Mouse (Mus musculus) cerebellum, adult (tissue): ENCODE measurements around the gene Etfbkmt.
A peak's percentile ranks its signal among the peaks of the same experiment; 100 is the strongest.
"Not testable (repeated sequence)": the region's sequence is repeated elsewhere in the genome, so short reads cannot be mapped to it uniquely, and the experiment has no call there.

ENCODE experiments used
- ATAC-seq: cut with Nextera tagmentation; 2 replicates; pipeline ENCODE4 v1.9.2; 2017; ENCODE audit warnings: mild to moderate bottlenecking, moderate library complexity, mixed read lengths; ENCODE audit not compliant: insufficient number of reproducible peaks, low FRiP score, low TSS enrichment

Etfbkmt gene

DNA sequence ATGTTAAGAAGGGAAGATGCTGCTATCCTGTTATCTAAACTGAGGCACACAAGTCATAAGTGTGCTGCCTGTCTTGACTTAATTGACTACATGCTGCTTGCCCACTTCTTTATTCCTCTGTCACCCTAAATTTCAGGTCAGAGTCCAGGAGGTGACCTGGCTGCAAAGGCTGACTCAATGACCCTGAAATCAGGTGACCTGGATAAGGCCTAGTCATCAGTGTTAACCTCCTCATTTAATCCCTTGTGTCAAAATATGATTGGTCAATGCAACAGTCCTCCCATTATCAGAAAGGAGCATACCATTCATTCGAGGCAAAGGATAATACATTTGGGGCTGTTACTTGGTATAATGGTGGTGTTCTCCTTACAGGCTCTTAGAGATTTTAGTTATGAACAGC, at the start of gene Etfbkmt:
Etfbkmt (plus strand) TSS at position 379 of the 400 bp plus-strand sequence.
- no peak for ATAC-seq

DNA sequence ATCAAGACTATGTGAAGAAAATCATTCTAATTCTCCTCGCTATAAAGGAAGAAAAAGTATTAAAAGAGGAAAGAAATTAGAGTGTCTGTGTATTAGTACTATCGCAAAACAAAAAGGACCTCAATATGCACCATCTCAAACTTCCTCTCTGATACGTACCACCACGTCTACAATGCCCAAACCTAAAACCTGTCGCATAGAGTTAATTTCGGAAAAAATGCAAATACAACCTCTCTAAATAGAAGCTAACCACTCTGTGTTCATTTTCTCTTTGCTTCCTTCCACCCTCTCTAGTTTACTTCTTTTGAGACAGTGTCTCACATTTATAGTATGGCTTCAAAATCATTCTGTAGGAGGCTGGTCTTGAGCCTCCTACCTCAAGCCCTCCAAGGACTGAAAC, 47.2 kb upstream of the Etfbkmt start:
- no peak for ATAC-seq

DNA sequence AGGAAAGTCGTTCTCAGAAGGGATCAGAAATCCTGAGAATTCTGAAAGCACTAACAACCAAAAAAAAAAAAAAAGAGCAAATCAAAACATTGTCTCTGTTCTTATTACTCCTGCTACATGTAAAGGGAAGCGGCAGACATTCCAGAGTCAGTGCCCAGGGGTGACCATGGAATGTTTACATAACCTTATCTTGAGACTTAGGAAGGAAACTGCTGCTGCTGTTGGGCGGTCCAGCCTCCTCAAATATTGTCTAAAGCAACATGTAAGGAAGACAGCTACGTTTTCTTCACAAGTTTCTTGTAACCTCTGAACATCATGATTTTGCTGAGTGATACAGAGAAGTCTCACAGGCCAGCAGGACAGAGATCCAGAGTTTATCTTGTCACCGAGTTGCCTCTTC, 46.2 kb upstream of the Etfbkmt start:
- no peak for ATAC-seq

DNA sequence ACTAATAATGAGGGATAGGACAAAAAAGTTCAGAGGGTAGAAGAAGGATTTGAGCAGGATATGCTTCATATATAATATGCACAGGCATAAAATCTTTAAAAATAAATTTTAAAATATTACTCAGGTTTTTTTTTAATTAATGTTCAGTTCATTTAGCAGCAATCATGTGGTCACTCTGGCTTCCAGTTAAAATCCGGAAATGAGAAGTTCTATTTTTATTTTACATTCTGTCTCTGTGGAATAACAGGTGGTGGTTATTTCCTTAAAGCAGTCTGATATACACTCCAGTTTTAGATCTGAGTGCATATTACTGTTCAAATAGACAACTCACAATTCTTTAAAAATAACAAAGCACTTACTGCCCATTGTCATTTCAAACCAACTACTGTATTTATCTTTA, 45.1 kb upstream of the Etfbkmt start:
- no peak for ATAC-seq

DNA sequence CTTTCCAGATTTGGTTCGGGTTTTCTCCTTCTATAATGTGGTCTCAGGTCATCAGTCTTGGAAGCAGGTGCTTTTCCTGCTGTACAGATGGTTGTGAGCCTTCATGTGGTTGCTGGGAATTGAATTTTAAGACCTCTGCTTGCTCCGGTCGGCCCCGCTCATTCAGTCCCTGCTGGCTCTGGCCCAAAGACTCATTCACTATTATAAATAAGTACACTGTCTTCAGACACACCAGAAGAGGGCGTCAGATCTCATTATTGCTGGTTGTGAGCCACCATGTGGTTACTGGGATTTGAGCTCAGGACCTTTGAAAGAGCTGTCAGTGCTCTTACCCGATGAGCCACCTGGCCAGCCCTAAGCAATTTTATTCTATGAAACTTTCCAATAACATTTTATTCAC, 44.3 kb upstream of the Etfbkmt start:
- ATAC-seq = no peak

DNA sequence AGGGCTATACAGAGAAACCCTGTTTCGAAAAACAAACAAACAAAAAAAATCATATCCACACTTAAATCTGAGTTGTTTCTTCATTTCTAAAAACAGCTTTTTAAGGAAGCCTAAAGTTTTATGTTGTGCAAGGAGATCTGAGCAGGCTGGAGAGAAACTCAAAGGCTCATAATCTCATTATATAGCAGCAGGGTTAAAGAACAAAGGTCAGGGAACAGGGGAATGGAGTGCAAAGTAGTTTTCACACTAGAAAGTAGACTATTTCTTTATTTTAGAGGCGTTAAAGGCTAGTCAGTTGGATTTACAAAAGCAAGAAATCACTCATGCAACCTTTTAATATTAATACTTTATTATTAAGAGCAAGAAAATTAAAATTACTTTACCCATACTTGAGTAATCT, 43.4 kb upstream of the Etfbkmt start:
- no peak for ATAC-seq

DNA sequence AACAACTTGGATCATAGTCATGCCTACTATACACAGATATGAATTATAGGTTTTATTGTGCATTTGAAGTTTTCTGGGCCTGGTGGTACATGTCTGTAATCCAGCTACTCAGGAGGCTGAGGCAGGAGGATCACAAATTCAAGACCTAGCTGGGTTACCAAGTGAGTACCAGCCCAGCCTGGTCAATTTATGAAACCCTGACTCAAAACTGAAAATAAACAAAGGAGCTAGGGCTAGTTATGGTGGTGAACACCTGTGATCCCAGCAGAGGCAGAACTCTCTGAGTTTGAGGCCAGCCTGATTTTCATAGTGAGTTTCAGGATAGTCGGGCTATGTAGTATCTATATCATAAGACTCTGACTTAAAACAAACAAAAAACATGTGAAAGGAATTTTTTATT, 42.4 kb upstream of the Etfbkmt start:
- no peak for ATAC-seq

DNA sequence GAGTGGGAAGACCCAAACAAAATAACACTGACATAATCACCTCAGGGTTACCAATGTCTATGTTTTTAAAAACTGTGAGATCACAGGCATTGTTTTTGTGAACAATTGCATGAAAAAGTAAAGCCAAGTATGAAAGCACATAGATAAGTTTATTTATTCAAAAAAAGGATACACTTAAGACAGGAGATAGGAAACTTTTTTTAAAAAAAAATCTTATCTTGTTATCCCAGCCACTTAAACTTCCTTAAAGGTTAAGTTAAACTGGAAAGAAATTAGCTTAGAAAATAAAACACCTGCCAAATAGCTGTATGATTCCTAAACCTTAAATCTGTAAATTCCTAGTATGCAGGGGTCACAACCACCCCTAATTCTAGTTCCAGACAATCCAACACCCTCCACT, 40.7 kb upstream of the Etfbkmt start:
- no peak for ATAC-seq

DNA sequence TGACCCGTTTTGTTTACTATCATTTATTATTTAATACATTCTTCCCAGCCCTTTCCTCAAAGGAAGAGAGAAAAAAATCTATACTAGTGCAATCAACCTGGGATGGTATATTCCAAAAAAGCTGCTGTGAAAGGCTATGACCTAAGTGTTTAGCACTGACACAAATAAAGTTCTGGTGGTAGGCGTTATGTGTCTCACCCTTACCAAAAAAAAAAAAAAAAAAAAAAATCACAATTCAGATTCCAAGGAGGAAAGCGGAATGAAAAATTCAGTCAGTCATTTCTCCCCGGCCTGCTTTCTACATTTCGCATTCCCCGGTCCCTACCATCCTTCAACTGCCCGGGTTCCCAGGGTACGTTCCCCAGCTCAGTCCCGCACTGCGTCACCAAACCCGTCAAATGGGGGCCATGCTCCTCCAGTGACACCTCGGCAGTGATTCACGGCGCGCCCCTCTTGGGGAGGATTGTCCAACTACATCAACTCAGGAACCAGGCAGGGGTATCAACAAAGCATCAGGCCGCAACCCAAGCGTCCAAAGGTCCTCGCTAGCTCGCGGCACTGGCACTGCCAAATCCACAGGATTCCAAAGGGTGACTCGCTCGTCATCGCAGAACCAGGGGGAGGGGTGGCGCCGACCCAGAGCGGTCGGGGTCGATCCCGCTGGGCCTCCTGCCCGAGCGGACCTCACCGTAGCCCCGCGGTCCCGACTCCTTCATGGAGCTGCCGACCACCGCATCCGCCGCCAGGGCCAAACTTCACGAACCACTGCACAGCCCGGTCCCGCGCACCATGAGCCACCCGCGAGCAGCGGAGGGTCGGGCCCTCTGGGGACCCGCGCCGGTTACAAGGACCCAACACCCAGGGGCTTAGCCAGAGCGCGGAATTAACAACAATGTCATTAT, 39.2 kb upstream of the Etfbkmt start:
- peak; percentile 66 for ATAC-seq

DNA sequence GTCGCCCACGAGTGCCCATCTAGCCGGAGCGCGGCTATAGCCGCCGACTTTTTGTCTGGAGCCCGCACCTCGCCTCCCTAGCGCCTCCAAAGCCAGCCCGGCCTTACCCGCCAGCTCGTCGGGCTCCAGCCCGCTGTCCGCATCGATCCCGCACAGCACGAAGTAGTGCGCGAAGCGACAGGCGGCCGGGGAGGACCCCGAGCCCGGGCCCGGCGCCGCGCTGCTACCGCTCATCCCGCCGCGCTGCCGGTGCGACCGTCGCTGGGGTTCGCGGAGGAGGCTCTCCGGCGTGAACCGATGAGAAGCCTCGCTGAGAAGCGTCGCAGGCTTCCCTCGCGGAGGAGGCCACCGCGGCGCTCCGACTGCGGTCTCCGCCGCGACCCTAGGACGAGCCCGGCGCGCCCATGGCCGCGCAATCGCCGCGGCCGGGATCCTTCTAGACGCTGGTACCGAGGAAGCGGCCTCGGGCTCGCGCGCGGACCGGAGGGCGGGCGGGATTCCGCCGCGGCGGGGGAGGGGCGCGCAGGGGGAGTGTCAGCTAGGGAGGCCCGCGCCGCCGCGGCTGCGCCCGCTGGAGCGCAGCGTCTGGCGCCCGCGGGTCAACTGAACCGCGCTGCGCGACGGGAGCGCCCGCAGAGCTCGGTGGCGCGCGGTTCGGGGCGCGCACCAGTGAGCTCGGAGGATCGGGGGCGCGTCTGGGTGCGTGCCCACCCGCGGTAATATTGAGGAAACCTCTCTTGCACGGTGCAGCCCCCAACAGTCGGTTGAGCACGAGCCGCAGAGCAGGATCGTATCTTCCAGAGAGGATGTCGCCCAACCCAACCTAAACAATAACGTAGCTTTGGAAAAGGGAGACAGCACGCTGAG, 38.3 kb upstream of the Etfbkmt start, which contains the start of gene Dennd5b:
Dennd5b (minus strand) TSS at position 605 of the 867 bp plus-strand sequence.
- ATAC-seq = peak; percentile 87

DNA sequence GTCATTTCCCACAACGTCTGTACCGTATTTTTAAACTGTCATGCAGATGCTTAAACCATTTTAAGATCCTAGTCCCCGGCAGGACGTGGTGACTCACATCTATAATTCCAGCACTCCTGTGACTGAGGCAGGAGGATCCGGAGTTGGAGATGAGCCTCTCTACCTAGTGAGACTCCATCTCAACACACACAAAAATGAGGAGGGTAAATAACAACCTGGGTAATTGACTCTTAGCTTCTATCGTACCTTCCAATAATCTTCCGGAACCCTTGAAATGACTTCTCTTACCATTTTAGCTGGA, 37.8 kb upstream of the Etfbkmt start:
- ATAC-seq = no peak; the same call in 1 of the 2 replicates

DNA sequence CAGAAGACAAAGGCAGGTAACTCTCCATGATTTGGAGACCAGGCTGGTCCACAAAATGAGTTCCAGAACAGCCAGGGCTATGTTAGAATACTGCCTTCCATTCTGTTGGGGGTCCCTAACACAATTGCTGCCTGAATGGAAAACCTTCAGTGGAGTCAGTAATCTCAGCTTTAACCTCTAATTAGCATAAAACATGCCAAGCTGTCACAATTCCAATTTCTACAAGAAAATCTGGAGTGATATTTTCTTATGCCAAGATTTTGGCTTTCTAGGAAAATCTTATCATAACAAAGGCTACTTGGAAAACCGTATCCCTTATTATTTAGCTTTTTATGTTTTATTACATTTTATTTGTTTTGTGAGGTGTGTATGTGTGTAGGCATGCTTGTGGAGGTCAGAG, 36.2 kb upstream of the Etfbkmt start:
- no peak for ATAC-seq

DNA sequence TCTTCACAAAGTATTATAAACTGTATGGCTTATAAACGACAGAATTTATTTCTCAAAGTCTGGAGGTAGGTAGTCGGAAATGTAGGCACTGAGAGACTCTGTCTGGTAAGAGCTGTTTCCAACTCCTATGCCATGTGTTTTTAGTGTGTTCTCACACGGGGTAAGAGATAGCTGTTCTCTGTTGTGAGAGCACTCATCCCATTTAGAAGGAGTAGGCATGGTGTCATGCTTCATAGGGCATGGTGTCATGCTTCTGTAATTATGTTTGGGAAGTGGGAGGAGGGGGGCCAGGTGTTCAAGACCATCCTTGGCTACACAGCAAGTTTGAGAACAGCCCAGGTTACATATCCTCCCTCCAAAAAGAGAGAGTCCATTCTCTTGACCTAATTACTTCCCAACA, 32.0 kb upstream of the Etfbkmt start:
- ATAC-seq = no peak

DNA sequence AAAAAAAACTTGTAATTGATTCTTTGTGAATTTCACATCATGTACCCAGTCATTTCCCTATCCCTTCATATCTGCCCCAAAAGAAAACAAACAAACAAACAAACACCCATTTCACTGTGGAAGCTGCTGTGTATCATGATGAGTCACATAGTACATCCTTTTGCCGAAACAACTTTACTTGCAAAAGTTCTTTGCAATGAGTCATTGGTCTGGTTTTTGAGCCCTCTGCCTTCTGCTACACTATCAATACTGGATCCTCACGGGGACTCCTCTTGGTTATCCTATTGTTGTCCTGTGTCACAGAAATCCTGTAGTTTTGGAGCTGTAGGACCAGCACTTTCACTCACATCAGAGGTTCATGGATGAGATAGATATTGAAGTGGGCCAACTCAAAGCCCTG, 30.7 kb upstream of the Etfbkmt start:
- ATAC-seq = no peak

DNA sequence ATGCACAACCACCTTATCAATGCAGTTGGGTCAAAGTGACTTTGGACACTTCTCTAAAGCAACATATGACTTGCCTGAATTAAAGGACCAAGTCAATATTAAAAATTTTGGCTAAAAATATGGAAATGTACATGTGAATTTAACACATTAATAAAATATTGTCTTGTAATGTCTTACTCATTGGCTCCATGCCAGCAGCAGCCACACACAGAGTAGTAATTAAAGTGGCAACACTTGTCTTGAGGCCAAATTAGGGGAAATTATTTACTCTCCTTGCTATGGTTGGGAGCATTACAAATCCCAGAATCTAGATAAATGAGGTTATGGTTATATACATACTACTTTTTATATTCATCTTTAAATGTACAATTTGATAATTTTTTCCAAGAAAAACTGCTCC, 22.7 kb upstream of the Etfbkmt start:
- no peak for ATAC-seq

DNA sequence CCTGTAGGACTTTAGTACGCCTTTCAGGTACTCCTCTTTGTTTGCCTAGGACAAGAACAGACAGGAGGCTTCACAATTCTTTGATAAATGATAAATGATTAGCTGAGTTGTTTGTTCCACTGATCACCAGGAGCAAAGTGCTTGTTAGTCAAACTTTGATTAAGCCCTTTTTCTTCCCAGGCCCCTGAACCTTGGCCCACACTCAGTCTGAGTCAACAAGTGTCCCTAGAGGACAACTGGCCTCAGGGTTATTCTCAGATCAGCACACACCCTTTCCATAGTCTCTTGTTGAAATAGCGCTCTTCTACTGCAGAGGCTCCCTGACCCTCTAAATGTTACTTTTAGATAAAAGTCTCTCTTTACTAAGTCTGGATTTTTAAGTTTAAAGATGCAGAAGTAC, 20.7 kb upstream of the Etfbkmt start:
- ATAC-seq = no peak

DNA sequence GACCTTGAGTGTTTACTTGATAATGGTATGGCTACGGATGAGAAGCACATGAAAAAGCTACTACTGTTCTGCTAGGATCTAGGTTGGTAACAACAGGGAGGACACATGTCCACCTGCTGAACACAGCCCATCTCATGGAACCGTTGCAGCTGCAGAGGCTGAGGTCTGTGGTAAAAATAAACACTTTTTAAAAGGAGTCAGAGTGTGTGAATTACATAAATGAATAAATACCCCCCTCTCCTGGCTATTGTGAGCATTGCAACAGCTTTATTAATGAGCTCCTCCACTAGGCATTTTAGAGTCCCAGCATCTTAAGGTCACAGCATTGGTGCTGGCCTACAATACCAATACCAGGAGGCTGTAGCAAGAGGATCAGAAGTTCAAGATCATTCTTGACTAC, 19.8 kb upstream of the Etfbkmt start:
- ATAC-seq = peak; percentile 85

DNA sequence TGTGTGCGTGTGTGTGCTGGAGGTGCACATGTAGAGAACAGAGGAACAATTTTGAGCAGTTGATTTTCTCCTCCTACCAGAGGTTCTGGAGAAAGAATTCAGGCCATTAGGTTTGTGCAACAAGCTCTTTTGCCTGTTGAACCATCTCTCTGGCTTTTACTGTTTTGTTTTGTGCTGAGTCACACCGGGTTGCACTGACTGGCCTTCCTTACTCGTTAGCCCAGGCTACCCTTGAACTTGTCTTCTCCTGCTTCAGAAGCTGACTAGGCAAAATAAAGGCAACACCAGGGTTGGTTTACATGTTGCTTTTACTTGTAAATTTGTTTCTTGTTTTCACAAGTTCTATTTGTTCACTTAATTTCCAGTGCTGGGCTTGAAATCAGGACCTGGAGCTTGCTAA, 16.6 kb upstream of the Etfbkmt start:
- ATAC-seq = no peak

DNA sequence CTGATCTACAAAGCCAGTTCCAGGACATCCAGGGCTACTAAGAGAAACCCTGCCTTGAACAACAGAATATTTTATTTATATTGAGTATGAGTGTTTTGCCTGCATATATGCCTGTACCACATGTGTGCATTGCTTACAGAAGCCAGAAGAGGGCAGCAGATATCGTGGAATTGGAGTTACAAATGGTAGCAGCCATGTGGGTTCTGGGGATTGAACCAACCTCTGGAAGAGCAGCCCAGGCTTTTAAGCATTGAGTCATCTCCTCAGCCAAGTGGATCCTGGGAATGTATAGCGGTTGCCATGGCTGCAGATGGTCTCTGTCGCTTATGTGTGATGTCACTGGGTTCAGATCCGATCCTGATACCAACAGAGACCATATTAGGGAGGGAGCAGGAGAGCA, 13.0 kb upstream of the Etfbkmt start:
- no peak for ATAC-seq

DNA sequence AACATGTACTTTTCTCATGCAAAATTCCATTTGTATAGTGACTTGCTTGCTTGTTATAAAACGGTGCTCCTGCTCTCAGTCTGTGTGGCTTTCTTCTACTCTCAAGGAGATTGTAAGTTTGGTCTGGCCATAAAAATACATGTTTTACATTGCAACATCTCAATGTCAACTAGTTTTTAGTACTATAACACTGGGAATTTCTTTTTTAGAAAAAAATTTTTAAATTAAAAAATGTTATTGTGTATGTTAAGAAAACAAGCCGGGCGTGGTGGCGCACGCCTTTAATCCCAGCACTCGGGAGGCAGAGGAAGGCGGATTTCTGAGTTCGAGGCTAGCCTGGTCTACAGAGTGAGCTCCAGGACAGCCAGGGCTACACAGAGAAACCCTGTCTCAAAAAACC, 9.8 kb upstream of the Etfbkmt start, which contains the start of gene Gm10203:
Gm10203 (plus strand) TSS at position 301 of the 400 bp plus-strand sequence.
- not testable (repeated sequence) for ATAC-seq

DNA sequence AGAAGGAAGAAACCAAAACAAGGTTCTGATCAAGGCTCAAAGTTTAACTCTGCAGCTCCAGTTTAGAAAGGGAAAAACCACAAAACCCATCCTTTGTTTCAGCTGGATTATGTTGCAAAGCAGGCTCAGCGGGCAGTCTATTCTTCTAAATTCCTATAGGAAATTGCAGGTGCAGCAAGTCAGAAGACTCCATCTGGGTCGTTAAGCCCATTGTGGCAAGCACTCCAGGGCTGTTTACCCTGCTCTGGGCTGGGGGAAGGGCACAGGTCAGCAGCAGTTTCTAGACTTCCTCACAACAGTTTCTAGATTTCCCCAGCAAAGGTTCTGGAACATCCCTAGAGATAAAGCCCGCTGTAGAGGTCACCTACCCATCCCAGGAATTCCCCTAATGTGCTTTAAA, 8.5 kb upstream of the Etfbkmt start:
- ATAC-seq = no peak
